Mouse (Mus musculus) mesoderm, embryonic 11.5 days (tissue): Measurements from ENCODE around the gene Sult3a2.
"Not testable (repeated sequence)": the region's sequence is repeated elsewhere in the genome, so short reads cannot be mapped to it uniquely, and the experiment has no call there.

ENCODE experiments used
- DNase-seq: peaks from one replicate; pipeline ENCODE4 v3.0.0-alpha.2; 2012; ENCODE audit warnings: low read depth, low spot score

Sult3a2 gene

GRCm38 (mm10) chr10:33786604-33787003, at the start of gene Sult3a2:
TSS of gene Sult3a2 (minus strand) at chr10:33786704.
- DNase-seq: no peak

GRCm38 (mm10) chr10:33820892-33821291, 34.4 kb upstream of the Sult3a2 start:
- no peak for DNase-seq

DNA sequence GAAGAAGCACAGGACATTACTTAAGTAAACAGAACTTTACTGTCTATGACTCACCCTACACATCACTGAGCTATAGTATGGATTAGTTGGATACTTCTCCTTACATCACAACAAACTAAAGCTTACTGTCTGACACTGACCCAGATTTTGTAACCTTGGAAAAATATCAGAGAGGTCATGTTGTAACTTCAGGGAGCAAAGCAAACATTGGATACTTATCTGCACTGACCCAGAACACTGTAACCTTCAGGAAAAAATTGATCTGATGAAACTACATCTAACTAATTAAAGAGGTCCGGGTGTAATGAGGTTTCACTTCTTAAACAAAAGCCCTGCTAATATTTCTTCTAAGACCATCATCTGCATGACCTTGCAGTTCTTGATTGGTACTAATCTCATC, 30.4 kb upstream of the Sult3a2 start:
- no peak for DNase-seq

DNA sequence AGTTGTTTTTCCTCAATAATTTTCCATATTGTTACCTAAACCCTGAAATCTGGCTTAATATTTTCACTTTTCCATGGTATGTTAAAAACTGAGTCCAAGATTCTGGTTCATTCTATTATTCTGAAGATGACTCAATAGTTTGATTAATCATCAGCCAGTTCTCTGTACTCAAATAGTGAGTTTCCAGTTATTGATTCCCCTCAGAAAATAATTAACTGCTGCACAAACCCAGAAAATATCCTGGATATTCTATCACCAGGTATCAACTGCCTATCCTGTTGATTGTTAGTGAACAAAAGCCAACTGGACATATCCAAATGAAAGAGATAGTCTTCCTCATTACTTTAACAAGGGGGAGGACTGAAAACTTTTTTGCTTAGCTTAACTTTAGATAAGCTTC, 27.8 kb upstream of the Sult3a2 start:
- DNase-seq: no peak

- peak; percentile 14 for DNase-seq
Observed at GRCm38 (mm10) chr10:33811807-33812206, 25.3 kb upstream of the Sult3a2 start.

DNA sequence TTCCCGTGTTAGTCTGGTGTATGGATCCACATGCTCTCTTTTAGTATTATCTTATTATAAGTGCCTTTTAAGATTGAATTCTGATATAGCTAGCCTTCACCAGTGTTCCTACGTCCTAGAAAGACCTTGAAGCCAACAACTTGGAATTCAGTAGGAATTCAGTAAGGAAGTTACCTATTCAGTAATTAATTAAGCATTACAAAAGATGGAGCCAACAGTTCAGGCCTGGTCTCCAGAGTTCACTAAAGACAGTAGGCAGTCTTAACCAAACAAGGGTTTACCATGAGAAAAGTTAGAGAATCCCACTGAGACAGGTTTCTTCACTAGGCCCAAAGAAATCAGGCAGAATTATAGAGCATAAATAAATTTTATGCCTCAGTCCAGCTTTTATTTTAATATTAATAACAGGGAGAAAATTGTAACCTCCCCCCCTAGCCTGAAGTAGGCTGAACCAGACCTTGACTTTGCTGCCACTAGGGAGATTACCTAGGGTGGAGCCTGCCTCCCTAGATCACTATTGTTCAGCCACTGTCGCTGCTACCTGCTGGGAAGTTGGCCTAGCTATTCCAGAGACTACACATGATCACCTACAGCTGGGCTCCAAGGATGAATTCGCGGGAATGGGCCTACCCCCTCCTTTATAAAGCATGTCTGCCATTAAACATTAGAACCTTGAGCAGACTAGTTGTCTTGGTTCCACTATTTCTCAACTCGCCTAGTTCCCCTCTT, 10.9 kb upstream of the Sult3a2 start:
- not testable (repeated sequence) for DNase-seq

DNA sequence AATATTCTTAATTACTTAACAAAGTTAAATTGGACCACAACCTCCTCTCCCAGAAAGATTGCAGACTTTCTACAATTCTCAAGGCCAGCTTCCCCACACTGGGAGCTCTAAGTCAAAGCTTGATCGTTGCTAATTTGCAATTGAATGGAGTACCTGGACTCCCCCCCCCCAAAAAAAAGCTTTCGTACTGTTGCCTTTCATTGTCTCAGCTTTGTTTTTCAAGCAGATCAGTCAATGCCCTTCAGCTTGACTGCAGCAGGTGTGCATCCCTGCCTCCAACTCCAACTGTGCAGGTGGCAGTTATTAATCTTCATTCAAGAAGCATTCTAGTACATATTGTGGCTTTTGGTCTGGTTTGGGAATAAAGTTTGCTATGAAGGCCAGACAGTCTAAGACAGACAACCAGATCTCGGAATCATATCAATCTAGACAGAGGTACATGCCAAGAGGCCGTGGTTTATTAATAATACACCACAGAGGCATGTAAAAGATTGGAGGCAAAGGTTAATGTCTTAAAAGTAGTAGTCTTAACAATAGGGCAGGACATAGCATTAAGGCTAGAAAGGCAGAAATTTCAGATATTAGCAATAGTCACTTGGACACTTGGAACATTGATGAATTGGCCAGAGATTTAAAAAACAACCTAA, 9.9 kb upstream of the Sult3a2 start:
- DNase-seq: not testable (repeated sequence)

GRCm38 (mm10) chr10:33792166-33792565, 5.7 kb upstream of the Sult3a2 start:
- not testable (repeated sequence) for DNase-seq

DNA sequence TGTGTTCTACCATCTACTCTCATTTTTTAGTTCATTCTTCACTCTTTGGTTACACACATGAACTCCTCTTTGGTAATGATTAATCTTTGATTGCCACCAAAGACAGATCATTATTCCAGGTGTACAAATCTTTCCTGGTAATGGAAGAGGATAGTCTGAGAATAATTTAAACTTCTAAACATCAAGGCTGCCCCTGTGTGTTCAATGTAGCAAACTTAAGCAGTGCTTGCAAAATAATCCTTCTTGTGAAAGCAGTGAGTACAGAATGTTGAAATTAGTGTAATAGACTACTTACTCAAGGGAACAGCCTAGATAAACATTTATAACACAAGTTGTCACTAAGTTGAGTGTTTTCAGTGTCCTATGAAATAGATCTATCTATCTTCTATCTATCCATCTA, 1.0 kb upstream of the Sult3a2 start:
- DNase-seq: no peak

- not testable (repeated sequence) for DNase-seq
Observed at GRCm38 (mm10) chr10:33735251-33735650, 51.3 kb downstream of the Sult3a2 start.

- DNase-seq: no peak
Observed at GRCm38 (mm10) chr10:33733241-33733640, 53.3 kb downstream of the Sult3a2 start.

DNA sequence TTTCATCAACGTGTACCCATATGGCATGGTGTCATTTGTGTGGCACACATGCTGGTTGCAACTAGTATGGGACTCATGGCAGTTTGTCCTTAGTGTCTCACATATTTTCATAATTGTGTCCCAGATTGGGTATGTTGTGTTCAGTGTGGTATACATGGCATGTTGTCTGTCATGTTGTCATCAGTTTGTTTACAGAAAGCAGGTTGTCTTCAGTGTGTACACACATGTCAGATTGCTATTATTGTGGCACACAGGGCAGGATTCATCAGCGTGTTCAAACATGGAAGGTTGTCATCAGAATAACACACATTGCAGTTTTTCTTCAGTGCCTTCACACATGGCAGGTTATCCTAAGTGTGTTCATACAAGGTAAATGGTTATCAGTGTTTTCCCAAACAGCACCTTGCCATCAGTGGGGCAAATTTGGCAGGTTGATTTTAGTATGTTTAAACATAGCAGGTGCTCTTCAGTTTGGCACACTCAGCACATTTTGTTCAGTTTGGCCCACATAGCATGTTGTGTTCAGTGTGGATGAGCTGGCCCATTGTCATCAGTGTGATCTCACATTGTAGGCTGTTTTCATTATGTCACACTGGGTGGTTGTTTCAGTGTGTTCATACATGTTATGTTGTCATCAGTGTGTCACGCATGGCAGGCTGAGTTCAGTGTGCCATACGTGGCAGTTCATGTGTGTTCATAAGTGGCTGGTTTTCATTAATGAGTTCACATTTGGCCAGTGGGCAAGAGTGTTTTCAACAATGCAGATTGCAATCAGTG, 53.9 kb downstream of the Sult3a2 start:
- DNase-seq: no peak

- DNase-seq: no peak
Observed at GRCm38 (mm10) chr10:33723764-33724163, 62.7 kb downstream of the Sult3a2 start.

- peak; percentile 19 for DNase-seq
Observed at GRCm38 (mm10) chr10:33721827-33722438, 64.6 kb downstream of the Sult3a2 start.
